Mouse (Mus musculus) myocyte (in vitro differentiated cells): ENCODE results near the gene Rundc1.

Experiments
- CEBPB ChIP-seq: IDR thresholded peaks from 2 replicates; pipeline ENCODE4 v1.6.1; 2011; ENCODE audit warnings: mild to moderate bottlenecking, moderate library complexity; ENCODE audit not compliant: poor library complexity, insufficient read depth, severe bottlenecking
- E2F4 ChIP-seq: IDR thresholded peaks from one replicate; pipeline ENCODE4 v1.6.1; 2011; ENCODE audit warnings: mild to moderate bottlenecking, control low read depth, moderate library complexity; ENCODE audit not compliant: insufficient read depth
- MAX ChIP-seq: IDR thresholded peaks from one replicate; pipeline ENCODE4 v1.6.1; 2011; ENCODE audit warnings: low read depth, mild to moderate bottlenecking, control low read depth
- POLR2A ChIP-seq: IDR thresholded peaks from one replicate; pipeline ENCODE4 v1.6.1; 2011; ENCODE audit warnings: low read depth, mild to moderate bottlenecking, control low read depth, moderate library complexity; ENCODE audit not compliant: insufficient read length
- POLR2AphosphoS2 ChIP-seq: IDR thresholded peaks from one replicate; pipeline ENCODE4 v1.6.1; 2011; ENCODE audit warnings: low read depth, control low read depth; ENCODE audit not compliant: insufficient read length
- REST ChIP-seq: IDR thresholded peaks from one replicate; pipeline ENCODE4 v1.6.1; 2011; ENCODE audit warnings: mild to moderate bottlenecking, control low read depth, moderate library complexity; ENCODE audit not compliant: insufficient read depth, insufficient read length
- TCF12 ChIP-seq: IDR thresholded peaks from one replicate; pipeline ENCODE4 v1.6.1; 2011; ENCODE audit warnings: mild to moderate bottlenecking, control low read depth; ENCODE audit not compliant: poor library complexity, insufficient read depth, severe bottlenecking
- USF1 ChIP-seq: IDR thresholded peaks from one replicate; pipeline ENCODE4 v1.6.1; 2011; ENCODE audit warnings: low read depth, mild to moderate bottlenecking, control low read depth, moderate library complexity

DNA sequence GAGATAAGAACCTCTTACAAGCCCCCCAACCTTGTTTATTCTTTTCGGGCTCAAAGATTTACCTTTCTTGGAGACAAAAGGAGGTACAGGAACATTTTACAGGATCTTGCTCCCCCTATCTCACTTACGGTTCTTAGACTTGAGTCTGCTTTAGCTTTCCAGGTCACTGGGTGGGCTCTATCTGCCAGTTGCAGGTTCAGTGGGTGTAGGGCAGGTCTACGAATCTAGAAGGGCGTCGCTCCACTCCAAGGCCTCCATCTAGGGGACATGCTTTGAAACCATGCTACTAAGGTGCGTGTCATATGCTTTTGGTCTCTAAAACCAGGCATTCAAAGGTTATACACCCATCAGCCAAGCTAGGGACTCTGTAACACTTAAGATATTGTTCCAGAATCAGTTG lies 59.4 kb downstream of the Rundc1 start:
- TF ChIP-seq POLR2A (no peak), E2F4 (no peak), USF1 (no peak), TCF12 (no peak), REST (no peak), POLR2AphosphoS2 (no peak), MAX (no peak), CEBPB (no peak)
